Mouse (Mus musculus): ENCODE results near the gene Fpr1. TPM values are rescaled to one million over a fixed set of nuclear protein-coding genes. Genes with fewer than 3 reads are reported as not detected.

The Fpr1 gene
- total RNA-seq, 2 experiments from 2014 or later = not detected

- DNase-seq (ENCODE audit: extremely low spot score in 1 of 2, low spot score in 1 of 2) = peak; percentile 93 to 95
Measured at GRCm38 (mm10) chr17:17826751-17827657, 56.7 kb downstream of the Fpr1 start, which contains the start of gene Spaca6. Gene Spaca6, plus strand, starts transcription at chr17:17827158.

Small RNA genes lying within 50 kb of the gene (microRNA-seq; reads per million reads assigned to microRNA genes)
- 0 reads per million in 2 experiments for gene Gm25927
- 10,121 to 21,335 reads per million in 2 experiments for gene Mir125a
- 4,659 to 24,220 reads per million in 2 experiments for gene Mir99b
- 0 reads per million in 2 experiments for gene Mirlet7e

Other genes with a start within 250 kb of the Fpr1 start
- gene Vmn2r90, start 180.2 kb downstream of the Fpr1 start, total RNA-seq (2021) = under 1 TPM in 1 of 2 experiments, not detected in 1; 0.14 TPM
- 100 to 1,000 TPM in 1 of 2 experiments, 10 to 100 TPM in 1; 48.8 to 109 TPM for gene Spaca6, start 56.8 kb downstream of the Fpr1 start, total RNA-seq (2021)
- under 1 TPM; 0.40 to 0.42 TPM for gene Has1, start 28.7 kb downstream of the Fpr1 start, total RNA-seq (2021)
- not detected for gene Fpr2, start 3.9 kb upstream of the Fpr1 start, total RNA-seq (2021)
- gene Fpr3, start 3.9 kb upstream of the Fpr1 start, total RNA-seq (2021) = not detected
- not detected for gene Fpr-rs4, start 137.8 kb upstream of the Fpr1 start, total RNA-seq (2021)
- gene Vmn2r124, start 165.5 kb upstream of the Fpr1 start, total RNA-seq (2021) = under 1 TPM in 1 of 2 experiments, not detected in 1; 0.05 TPM
- gene Vmn2r91, start 201.1 kb upstream of the Fpr1 start, total RNA-seq (2021) = not detected